Mouse (Mus musculus) C2C12 (cell line): ENCODE results near the gene Tefm.

Source experiments
- MAX ChIP-seq: IDR thresholded peaks from one replicate; pipeline ENCODE4 v1.6.1; 2011; ENCODE audit warnings: mild to moderate bottlenecking, control low read depth
- MYOG ChIP-seq: IDR thresholded peaks from one replicate; pipeline ENCODE4 v1.6.1; 2011; ENCODE audit not compliant: control insufficient read depth, insufficient read length; ENCODE audit errors: extremely low read depth

DNA sequence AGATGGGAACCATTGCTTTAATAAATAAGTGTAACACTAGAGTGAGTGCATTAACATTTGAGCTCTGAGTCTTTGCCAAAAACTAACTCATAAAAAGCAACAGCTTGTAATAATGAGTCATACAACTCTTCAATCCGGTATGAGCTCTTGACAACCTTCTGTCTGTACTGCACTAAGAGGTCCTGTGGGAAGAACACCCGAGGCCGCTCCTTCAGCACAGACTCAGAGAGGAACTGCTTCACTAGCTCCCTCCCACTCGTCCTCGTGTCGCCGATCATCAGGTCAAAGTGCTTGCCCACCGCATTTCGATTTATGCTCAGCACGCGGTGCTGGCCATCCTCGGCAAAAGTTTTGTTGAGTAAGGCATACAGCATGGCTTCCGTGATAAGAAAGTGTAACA, 5.2 kb downstream of the Tefm start:
- no peak for TF ChIP-seq MYOG
- no peak for TF ChIP-seq MAX
